Mouse (Mus musculus): ENCODE results near the gene Arl1. TPM values are rescaled to one million over a fixed set of nuclear protein-coding genes. Genes with fewer than 3 reads are reported as not detected.

The Arl1 gene
- polyA plus RNA-seq (2015; fragmentation: Illumina TruSeq; extraction: RNeasy Lipid Tissue Mini Kit (QIAGEN cat#74804); ENCODE audit: insufficient read depth, low replicate concordance) = 98.2 TPM

GRCm38 (mm10) chr10:88730571-88731495 is at the start of gene Arl1:
Gene Arl1 (plus strand): TSS chr10:88730858.

DNA sequence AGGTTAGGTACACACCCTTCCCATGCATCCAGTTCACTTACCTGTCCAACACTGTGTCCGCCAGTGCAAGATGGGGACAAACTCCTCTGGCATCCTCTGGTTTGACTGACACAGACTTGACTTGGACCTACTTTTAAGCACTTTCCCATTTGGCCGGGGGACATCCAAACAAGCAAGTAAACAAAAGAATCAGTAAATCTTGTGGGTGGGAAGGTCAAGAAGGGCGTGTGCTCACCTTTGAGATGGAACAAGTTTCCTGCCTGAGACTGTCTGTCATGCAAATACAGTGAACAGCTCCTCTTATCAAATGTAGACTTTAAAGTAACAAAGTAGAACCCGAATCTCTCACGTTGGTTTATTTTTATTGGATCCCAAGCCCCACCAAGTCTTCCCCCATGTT is 45.7 kb upstream of the Arl1 start, which contains the start of gene Spic:
Gene Spic, minus strand, starts transcription at position 91 of the 400 bp plus-strand sequence.

Other genes starting within 250 kb of the Arl1 start
- gene Chpt1, start 226.8 kb upstream of the Arl1 start, polyA plus RNA-seq (2015; fragmentation: Illumina TruSeq; extraction: RNeasy Lipid Tissue Mini Kit (QIAGEN cat#74804); ENCODE audit: insufficient read depth, low replicate concordance) = 18.7 TPM
- gene Mybpc1, start 125.7 kb upstream of the Arl1 start, polyA plus RNA-seq (2015; fragmentation: Illumina TruSeq; extraction: RNeasy Lipid Tissue Mini Kit (QIAGEN cat#74804); ENCODE audit: insufficient read depth, low replicate concordance) = 7.1 TPM
- 158 TPM for gene Spic, start 45.8 kb upstream of the Arl1 start, polyA plus RNA-seq (2015; fragmentation: Illumina TruSeq; extraction: RNeasy Lipid Tissue Mini Kit (QIAGEN cat#74804); ENCODE audit: insufficient read depth, low replicate concordance)
- gene Utp20, start 95.9 kb downstream of the Arl1 start, polyA plus RNA-seq (2015; fragmentation: Illumina TruSeq; extraction: RNeasy Lipid Tissue Mini Kit (QIAGEN cat#74804); ENCODE audit: insufficient read depth, low replicate concordance) = 30.3 TPM
- not detected for gene Slc5a8, start 155.1 kb downstream of the Arl1 start, polyA plus RNA-seq (2015; fragmentation: Illumina TruSeq; extraction: RNeasy Lipid Tissue Mini Kit (QIAGEN cat#74804); ENCODE audit: insufficient read depth, low replicate concordance)